Mouse (Mus musculus): ENCODE measurements around the gene Gm9887.

The Gm9887 gene

DNA sequence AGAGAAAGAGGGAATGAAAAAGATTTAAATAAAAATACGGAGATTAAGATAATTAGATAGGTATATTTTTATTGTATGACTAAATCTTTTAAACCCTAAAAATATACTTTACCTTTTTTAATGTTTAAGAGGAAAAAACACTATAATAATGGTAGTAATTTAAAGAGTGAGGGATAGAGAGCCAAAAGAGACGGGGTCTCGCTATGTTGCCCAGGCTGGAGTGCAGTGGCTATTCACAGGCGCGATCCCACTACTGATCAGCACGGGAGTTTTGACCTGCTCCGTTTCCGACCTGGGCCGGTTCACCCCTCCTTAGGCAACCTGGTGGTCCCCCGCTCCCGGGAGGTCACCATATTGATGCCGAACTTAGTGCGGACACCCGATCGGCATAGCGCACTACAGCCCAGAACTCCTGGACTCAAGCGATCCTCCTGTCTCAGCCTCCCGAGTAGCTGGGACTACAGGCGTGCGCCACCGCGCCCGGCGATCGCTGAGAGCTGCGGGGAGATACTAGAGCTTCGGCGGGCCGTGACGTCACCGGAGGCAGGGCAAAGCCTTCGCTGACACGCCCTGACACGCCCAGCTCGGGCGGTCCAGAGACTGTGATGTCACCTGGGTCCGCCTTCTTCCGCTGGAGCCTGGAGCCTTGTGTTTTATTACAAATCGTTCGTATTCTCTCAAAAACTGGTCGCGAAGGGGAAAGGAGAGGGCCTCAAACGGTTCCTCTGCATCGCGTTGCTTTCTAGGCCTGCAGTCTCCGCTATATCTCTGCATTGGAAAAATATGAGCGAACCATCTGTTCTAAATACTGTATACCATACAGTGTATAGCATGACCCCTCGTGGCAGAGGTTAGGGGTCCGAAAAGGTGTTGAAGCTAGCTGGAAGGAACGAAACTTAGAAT, 11.0 kb downstream of the Gm9887 start:
- DNase-seq (ENCODE audit: inconsistent age in 2 of 2, low spot score in 1 of 2), result peak; percentile 99 to 100

DNA sequence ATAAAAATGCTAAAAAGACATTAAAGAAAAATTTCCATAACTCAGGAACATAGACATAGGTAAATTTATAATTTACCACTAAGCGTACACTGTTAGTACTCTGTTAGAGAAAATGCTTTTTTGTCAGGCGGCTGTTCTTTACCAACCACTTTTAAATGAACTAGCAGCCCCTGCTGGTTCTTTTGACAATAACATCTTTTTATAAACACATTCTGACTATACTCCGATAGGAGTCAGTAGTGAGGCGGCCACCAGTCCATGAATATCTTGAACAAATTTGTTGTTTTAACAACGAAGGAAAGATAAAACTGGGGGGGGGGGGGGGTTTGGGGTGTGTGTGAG, 11.6 kb downstream of the Gm9887 start:
- peak; percentile 59 to 93 for DNase-seq (ENCODE audit: inconsistent age in 2 of 2, low spot score in 1 of 2)

DNA sequence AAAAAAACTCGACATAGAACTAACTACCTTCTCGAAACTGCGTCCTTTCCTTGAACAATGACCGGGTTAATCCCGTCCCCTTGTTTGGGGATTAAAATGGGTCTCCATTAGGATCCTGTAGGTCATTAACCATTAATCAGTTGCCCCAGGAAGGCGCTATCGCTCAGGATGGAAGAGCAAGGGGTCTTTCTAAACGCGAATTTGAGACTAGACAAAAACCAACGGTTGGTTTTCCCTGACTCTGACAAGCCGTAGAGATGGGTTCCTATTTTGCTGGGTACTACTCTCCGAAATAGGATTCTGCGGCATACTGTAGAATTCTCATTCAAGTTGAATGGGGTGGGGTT, 15.0 kb downstream of the Gm9887 start:
- no peak for DNase-seq (ENCODE audit: inconsistent age in 2 of 2, low spot score in 1 of 2)

DNA sequence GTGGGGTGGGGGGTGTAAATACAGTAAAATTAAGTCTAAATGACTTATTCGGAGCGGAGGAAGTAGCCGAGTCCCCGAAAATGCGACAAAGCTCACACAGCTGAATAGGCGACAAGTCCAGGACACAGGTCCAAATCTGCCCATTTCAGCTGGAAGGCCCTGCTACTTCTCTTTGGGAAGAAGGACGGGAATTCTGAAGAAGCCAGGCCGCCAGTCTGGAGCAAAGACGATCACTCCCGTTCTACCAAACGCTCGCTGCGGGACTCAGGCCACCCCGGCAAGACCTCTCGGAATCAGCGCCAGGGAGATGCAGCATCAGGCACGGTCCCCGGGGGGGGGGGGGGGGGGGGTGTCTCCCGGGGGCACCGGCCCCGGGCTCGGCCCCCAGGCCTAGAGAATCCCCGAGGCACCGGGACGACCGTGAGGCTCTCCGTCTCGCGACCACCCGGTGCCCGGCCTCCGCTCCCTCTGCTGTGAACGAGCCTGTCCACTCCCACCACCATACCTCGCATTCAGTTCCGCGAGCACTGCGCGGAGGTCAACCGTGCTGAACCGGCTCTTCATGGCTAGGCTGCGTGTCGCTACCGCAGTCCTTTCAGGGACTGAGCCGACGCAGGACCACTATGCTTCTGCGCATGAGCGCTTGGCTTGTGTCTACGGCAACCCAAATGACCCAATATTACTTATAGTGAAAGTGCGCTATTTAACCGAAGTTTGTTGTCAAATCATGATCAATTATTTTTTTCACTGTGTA, 15.5 kb downstream of the Gm9887 start, which contains the start of gene Nemf:
TSS of gene Nemf (minus strand) at position 620 of the 754 bp plus-strand sequence.
- DNase-seq (ENCODE audit: inconsistent age in 2 of 2, low spot score in 1 of 2), result peak; percentile 90 to 97

DNA sequence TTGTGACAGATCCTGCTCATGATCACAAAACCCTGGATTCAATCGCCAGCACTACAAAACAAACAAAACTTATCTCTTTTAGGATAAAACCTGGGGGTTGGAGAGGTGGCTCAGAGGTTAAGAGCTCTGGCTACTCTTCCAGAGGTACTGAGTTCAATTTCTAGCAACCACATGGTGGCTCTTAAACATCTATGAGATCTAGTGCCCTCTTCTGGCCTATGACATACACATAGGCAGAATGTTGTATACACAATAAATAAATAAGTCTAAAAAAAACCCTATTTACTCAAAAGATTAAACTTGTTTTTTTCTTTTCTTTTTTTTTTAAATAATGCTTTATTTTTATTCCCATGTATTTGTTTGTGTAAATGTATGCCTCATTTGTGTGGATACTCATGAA, 20.6 kb downstream of the Gm9887 start:
- no peak for DNase-seq (ENCODE audit: inconsistent age in 2 of 2, low spot score in 1 of 2)

DNA sequence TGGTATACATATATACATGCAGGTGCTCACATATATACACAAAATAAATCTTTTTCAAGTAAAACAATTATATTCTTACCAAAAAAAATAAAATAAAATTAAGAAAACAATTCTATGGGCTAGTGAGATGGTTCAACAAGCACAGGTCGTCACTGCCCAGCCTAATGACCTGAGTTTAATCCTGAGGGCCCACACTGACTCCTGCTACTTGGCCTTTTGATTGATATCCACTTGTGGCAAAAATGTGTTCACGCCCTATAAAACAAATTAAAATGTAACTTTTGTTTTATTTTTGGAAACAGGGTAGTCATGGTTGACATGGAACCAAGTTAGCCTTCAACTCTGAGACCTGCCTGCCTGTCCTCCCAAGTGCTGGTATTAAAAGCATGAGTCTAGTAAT, 22.3 kb downstream of the Gm9887 start:
- no peak for DNase-seq (ENCODE audit: inconsistent age in 2 of 2, low spot score in 1 of 2)

DNA sequence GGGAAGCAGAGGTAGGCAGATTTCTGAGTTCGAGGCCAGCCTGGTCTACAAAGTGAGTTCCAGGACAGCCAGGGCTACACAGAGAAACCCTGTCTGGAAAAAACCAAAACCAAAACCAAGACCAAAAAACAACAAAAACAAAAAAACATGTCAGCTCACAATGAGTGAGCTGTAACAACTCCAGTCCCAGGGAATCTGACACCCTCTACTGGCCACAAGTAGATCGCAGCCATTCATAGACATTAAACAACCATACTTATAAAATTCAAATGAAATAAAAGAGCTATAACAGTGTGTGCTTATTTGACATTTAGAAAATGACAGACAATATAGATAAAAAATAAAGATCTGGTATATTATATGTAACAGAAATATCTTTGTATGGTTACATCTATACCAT, 38.7 kb downstream of the Gm9887 start:
- DNase-seq (ENCODE audit: inconsistent age in 2 of 2, low spot score in 1 of 2), result peak in 1 of 2 experiments; percentile 65

DNA sequence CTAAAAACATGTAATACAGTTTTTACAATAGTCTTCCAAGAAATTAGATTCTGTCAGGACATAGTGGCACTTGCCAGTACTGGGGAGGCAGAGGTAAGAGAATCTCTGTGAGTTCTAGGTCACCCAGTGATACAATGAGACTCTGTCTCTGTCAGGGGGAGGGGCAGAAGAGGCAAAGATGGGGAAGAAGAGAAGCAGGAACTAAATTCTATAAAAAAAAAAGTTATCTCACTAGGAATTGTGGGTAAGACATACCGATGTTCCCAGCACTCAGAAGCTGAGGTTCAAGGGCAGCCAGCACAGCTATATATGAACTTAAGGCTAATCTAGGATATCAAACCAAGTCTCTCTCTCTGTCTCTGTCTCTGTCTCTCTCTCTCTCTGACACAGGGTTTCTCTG, 40.1 kb downstream of the Gm9887 start:
- DNase-seq (ENCODE audit: inconsistent age in 2 of 2, low spot score in 1 of 2), result no peak

DNA sequence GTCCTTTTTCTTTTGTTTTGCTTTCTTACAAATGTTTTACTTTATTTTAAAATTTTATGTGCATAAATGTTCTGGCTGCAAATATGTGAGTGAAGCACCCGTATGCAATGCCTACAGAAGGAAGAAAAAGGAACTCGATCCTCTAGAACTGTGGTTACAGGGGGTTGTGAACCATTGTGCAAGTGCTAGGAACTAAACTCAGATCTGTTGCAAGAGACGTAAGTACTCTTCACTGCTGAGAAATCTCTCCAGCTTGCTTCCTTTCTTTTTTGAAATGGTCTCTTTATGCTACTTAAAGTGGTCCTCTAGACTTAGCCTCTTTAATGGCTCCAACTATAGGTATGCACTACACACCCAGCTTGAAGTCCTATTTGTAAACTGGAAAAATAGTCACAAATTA, 41.1 kb downstream of the Gm9887 start:
- no peak for DNase-seq (ENCODE audit: inconsistent age in 2 of 2, low spot score in 1 of 2)

Measured in adrenal gland, adult (tissue).